Mouse (Mus musculus): ENCODE data around the gene Mrm3. TPM values are rescaled to one million over a fixed set of nuclear protein-coding genes. Genes with fewer than 3 reads are reported as not detected.

Gene Mrm3
- polyA plus RNA-seq, 1 experiment from 2014 or later = 29.9 TPM

DNA sequence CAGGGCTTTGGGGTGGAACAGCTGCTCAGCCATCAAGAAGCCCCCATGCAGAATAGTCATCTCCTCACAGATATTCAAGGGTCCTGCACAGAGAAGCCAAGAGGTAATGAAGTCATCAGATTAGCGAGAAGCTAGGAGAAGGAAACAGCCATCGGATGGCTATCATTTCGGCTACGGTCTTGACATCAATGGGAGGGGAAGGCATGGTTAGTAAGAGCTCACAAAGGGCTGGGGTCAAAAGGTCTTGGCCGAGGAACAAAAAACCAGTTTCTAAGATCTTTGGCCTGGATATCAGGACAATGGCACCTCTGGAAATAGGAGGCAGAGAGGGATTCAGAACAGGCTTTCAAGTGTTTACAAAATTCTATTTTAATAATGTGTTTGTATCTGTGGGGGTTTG, 29.7 kb upstream of the Mrm3 start:
- H3K4me2 ChIP-seq (ENCODE audit: low read length) = no peak overlapping the region
- H3K27ac ChIP-seq (ENCODE audit: low read depth) = no peak overlapping the region
- H3K9ac ChIP-seq (ENCODE audit: low read length) = no peak overlapping the region
- peaks cover 15% of the 10 kb centered on the region for H3K4me1 ChIP-seq (replicated peaks; ENCODE audit: control insufficient read depth, insufficient read depth, low read length)
- H3K27me3 ChIP-seq (replicated peaks; ENCODE audit: control insufficient read depth, insufficient read depth, low read length) = no peaks in the 10 kb centered on the region
- DNase-seq (ENCODE audit: low spot score) (no peak), ATAC-seq (replicated peaks; ENCODE audit: low FRiP score, low TSS enrichment, low read depth) (no peak)
- 83% methylated on average over 5 of the region's 5 CpGs for WGBS
- no peak overlapping the region for H3K4me3 ChIP-seq (ENCODE audit: low read depth, low read length)
- H3K9me3 ChIP-seq (ENCODE audit: control insufficient read depth, low read length) = no peaks in the 10 kb centered on the region
- peaks cover 45% of the 10 kb centered on the region for H3K36me3 ChIP-seq (ENCODE audit: control insufficient read depth, insufficient read depth, low read length)

DNA sequence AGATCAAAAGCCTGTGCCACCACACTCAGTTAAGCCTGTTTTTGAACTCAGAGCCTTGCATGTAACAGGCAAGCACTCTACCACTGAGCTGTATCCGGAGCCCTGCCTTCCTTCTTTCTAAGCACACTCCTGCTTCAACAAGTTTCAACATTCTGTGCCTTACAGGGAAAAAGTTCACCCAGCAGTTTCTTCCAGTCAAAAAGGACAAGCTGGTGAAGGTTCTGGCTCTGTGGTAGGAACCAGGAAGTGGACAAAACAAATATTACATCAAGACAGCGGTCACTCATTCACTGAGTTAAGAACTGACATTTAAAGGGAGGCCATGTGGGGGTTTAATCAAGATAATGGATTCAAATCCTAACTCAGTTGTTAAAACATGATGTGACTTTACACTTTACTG, 28.5 kb upstream of the Mrm3 start:
- ATAC-seq (replicated peaks; ENCODE audit: low FRiP score, low TSS enrichment, low read depth) = no peak
- Histone ChIP-seq H3K9ac (ENCODE audit: low read length) (no peak overlapping the region), H3K27ac (ENCODE audit: low read depth) (no peak overlapping the region), H3K27me3 (replicated peaks; ENCODE audit: control insufficient read depth, insufficient read depth, low read length) (no peaks in the 10 kb centered on the region), H3K9me3 (ENCODE audit: control insufficient read depth, low read length) (no peaks in the 10 kb centered on the region), H3K4me3 (ENCODE audit: low read depth, low read length) (no peak overlapping the region), H3K4me1 (replicated peaks; ENCODE audit: control insufficient read depth, insufficient read depth, low read length) (peaks cover 15% of the 10 kb centered on the region), H3K4me2 (ENCODE audit: low read length) (no peak overlapping the region), H3K36me3 (ENCODE audit: control insufficient read depth, insufficient read depth, low read length) (peaks cover 41% of the 10 kb centered on the region)
- DNase-seq (ENCODE audit: low spot score) = no peak
- 88% methylated on average over 2 of the region's 2 CpGs for WGBS

GRCm38 (mm10) chr11:76216049-76216540, 27.4 kb upstream of the Mrm3 start:
- no peak overlapping the region; the same call in 1 of the 2 replicates for H3K9ac ChIP-seq (ENCODE audit: low read length)
- ATAC-seq (replicated peaks; ENCODE audit: low FRiP score, low TSS enrichment, low read depth) (no peak), DNase-seq (ENCODE audit: low spot score) (no peak)
- H3K36me3 ChIP-seq (ENCODE audit: control insufficient read depth, insufficient read depth, low read length) = peaks cover 39% of the 10 kb centered on the region
- H3K27ac ChIP-seq (ENCODE audit: low read depth) = 0 out of 2 replicates have a peak overlapping the region, but pooled peaks have one; percentile 92
- H3K9me3 ChIP-seq (ENCODE audit: control insufficient read depth, low read length) = no peaks in the 10 kb centered on the region
- H3K4me2 ChIP-seq (ENCODE audit: low read length) = peak overlapping the region; percentile 71
- no peaks in the 10 kb centered on the region for H3K27me3 ChIP-seq (replicated peaks; ENCODE audit: control insufficient read depth, insufficient read depth, low read length)
- WGBS = 89% methylated on average over 5 of the region's 5 CpGs
- peak overlapping the region; percentile 90; the same call in 1 of the 2 replicates for H3K4me3 ChIP-seq (ENCODE audit: low read depth, low read length)
- peaks cover 15% of the 10 kb centered on the region for H3K4me1 ChIP-seq (replicated peaks; ENCODE audit: control insufficient read depth, insufficient read depth, low read length)

- H3K9me3 ChIP-seq (ENCODE audit: control insufficient read depth, low read length) = no peaks in the 10 kb centered on the region
- H3K36me3 ChIP-seq (ENCODE audit: control insufficient read depth, insufficient read depth, low read length) = peaks cover 44% of the 10 kb centered on the region
- peak; percentile 17 for ATAC-seq (replicated peaks; ENCODE audit: low FRiP score, low TSS enrichment, low read depth)
- peaks cover 15% of the 10 kb centered on the region for H3K4me1 ChIP-seq (replicated peaks; ENCODE audit: control insufficient read depth, insufficient read depth, low read length)
- DNase-seq (ENCODE audit: low spot score) = no peak
- H3K4me3 ChIP-seq (ENCODE audit: low read depth, low read length) = peak overlapping the region; percentile 90
- H3K9ac ChIP-seq (ENCODE audit: low read length) = peak overlapping the region; percentile 97
- WGBS = 3% methylated on average over 33 of the region's 33 CpGs
- H3K27me3 ChIP-seq (replicated peaks; ENCODE audit: control insufficient read depth, insufficient read depth, low read length) = no peaks in the 10 kb centered on the region
- H3K27ac ChIP-seq (ENCODE audit: low read depth) = peak overlapping the region; percentile 92
- H3K4me2 ChIP-seq (ENCODE audit: low read length) = peak overlapping the region; percentile 71
Measured at GRCm38 (mm10) chr11:76216681-76217389, 26.7 kb upstream of the Mrm3 start.

DNA sequence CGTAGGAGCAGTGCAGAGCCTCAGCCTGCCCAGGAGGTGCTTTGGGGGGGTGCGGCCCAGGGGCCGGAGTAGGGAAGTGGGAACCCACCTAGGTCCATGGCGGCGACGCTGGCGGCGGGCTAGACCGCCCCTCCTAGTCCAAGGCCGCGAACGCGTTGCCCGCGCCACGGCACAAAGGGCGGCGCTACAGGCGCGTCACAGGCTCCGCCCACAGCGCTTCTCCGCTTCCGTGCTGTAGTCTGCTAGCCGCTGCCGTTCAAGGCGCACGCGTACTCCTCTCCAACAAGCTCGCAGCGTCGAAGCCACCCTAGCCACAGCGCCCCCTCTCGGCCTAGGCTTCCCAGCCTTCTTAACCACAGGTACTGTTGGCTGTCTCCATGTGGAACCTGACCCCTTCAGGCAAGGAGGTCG, 26.1 kb upstream of the Mrm3 start, which contains the start of the genes Dbil5 and Gemin4:
TSS of gene Dbil5 (plus strand) at position 219 of the 411 bp plus-strand sequence.
TSS of gene Gemin4 (minus strand) at position 275 of the 411 bp plus-strand sequence.
- Histone ChIP-seq H3K27ac (ENCODE audit: low read depth) (peak within 1 kb of the TSS; percentile 92), H3K36me3 (ENCODE audit: control insufficient read depth, insufficient read depth, low read length) (peaks cover 43% of the 10 kb centered on the region), H3K27me3 (replicated peaks; ENCODE audit: control insufficient read depth, insufficient read depth, low read length) (no peaks in the 10 kb centered on the region), H3K9me3 (ENCODE audit: control insufficient read depth, low read length) (no peaks in the 10 kb centered on the region), H3K4me2 (ENCODE audit: low read length) (peak within 1 kb of the TSS; percentile 71), H3K4me1 (replicated peaks; ENCODE audit: control insufficient read depth, insufficient read depth, low read length) (peaks cover 15% of the 10 kb centered on the region), H3K4me3 (ENCODE audit: low read depth, low read length) (peak within 1 kb of the TSS; percentile 90), H3K9ac (ENCODE audit: low read length) (peak within 1 kb of the TSS; percentile 97)
- under 1% methylated on average over 35 of the region's 35 CpGs for WGBS
- ATAC-seq (replicated peaks; ENCODE audit: low FRiP score, low TSS enrichment, low read depth) (peak; percentile 97), DNase-seq (ENCODE audit: low spot score) (peak; percentile 99)

GRCm38 (mm10) chr11:76224631-76225030, 18.9 kb upstream of the Mrm3 start:
- ATAC-seq (replicated peaks; ENCODE audit: low FRiP score, low TSS enrichment, low read depth) (no peak), DNase-seq (ENCODE audit: low spot score) (no peak)
- no peak overlapping the region for H3K4me3 ChIP-seq (ENCODE audit: low read depth, low read length)
- H3K4me2 ChIP-seq (ENCODE audit: low read length) = no peak overlapping the region
- H3K36me3 ChIP-seq (ENCODE audit: control insufficient read depth, insufficient read depth, low read length) = peaks cover 66% of the 10 kb centered on the region
- H3K9ac ChIP-seq (ENCODE audit: low read length) = no peak overlapping the region
- no peaks in the 10 kb centered on the region for H3K27me3 ChIP-seq (replicated peaks; ENCODE audit: control insufficient read depth, insufficient read depth, low read length)
- H3K4me1 ChIP-seq (replicated peaks; ENCODE audit: control insufficient read depth, insufficient read depth, low read length) = no peaks in the 10 kb centered on the region
- no peaks in the 10 kb centered on the region for H3K9me3 ChIP-seq (ENCODE audit: control insufficient read depth, low read length)
- H3K27ac ChIP-seq (ENCODE audit: low read depth) = no peak overlapping the region
- WGBS = 96% methylated on average over 5 of the region's 5 CpGs

- peaks cover 62% of the 10 kb centered on the region for H3K36me3 ChIP-seq (ENCODE audit: control insufficient read depth, insufficient read depth, low read length)
Measured at GRCm38 (mm10) chr11:76225051-76225450, 18.5 kb upstream of the Mrm3 start.

DNA sequence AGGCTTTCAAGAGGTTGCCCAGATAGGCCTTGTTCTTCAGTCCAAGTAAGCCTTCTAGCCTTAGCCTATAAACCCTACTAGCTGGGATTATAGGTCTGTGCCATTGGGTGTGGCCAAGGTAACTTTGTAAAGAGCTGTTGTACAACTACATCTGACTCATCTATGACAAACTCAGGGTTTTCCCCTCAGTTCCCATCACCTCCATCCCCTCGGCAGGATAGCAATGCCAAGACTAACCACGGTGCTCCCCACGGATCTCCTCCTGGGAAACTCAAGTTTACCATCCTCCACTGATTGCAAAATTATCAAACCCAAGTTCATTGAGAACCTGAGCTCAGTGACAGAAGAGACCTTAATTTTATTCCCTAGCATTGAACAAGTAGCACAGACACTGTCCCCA, 7.4 kb upstream of the Mrm3 start:
- H3K9me3 ChIP-seq (ENCODE audit: control insufficient read depth, low read length) = no peaks in the 10 kb centered on the region
- H3K4me2 ChIP-seq (ENCODE audit: low read length) = no peak overlapping the region
- DNase-seq (ENCODE audit: low spot score) = no peak
- H3K27ac ChIP-seq (ENCODE audit: low read depth) = no peak overlapping the region
- WGBS = 93% methylated on average over 3 of the region's 3 CpGs
- no peaks in the 10 kb centered on the region for H3K27me3 ChIP-seq (replicated peaks; ENCODE audit: control insufficient read depth, insufficient read depth, low read length)
- no peak overlapping the region for H3K9ac ChIP-seq (ENCODE audit: low read length)
- no peak for ATAC-seq (replicated peaks; ENCODE audit: low FRiP score, low TSS enrichment, low read depth)
- H3K4me3 ChIP-seq (ENCODE audit: low read depth, low read length) = no peak overlapping the region
- peaks cover 81% of the 10 kb centered on the region for H3K36me3 ChIP-seq (ENCODE audit: control insufficient read depth, insufficient read depth, low read length)
- H3K4me1 ChIP-seq (replicated peaks; ENCODE audit: control insufficient read depth, insufficient read depth, low read length) = no peaks in the 10 kb centered on the region

More at GRCm38 (mm10) chr11:76225051-76225450, 18.5 kb upstream of the Mrm3 start:
- ATAC-seq (replicated peaks; ENCODE audit: low FRiP score, low TSS enrichment, low read depth) (no peak), DNase-seq (ENCODE audit: low spot score) (no peak)
- Histone ChIP-seq H3K4me3 (ENCODE audit: low read depth, low read length) (no peak overlapping the region), H3K27me3 (replicated peaks; ENCODE audit: control insufficient read depth, insufficient read depth, low read length) (no peaks in the 10 kb centered on the region), H3K9ac (ENCODE audit: low read length) (no peak overlapping the region), H3K9me3 (ENCODE audit: control insufficient read depth, low read length) (no peaks in the 10 kb centered on the region), H3K27ac (ENCODE audit: low read depth) (no peak overlapping the region), H3K4me2 (ENCODE audit: low read length) (no peak overlapping the region), H3K4me1 (replicated peaks; ENCODE audit: control insufficient read depth, insufficient read depth, low read length) (no peaks in the 10 kb centered on the region)

DNA sequence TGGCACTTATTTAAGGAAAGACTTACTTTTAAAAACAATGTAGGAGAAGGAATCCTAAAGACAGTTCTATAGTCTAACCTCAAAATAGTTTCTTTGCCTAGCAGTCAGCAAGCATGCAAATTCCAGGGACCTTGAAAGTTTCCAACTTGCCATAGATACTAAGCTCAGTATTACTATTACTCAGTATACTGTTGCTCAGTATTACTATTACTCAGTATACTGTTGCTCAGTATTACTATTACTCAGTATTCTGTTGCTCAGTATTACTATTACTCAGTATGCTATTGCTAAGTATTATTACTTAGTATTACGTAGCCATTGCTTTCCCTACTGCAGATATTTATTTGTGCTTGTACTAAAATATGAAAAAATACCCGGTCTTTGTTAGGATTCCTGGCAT, 3.8 kb upstream of the Mrm3 start:
- Histone ChIP-seq H3K4me1 (replicated peaks; ENCODE audit: control insufficient read depth, insufficient read depth, low read length) (peaks cover 10% of the 10 kb centered on the region; the same call in 1 of the 2 replicates), H3K27me3 (replicated peaks; ENCODE audit: control insufficient read depth, insufficient read depth, low read length) (no peaks in the 10 kb centered on the region), H3K9me3 (ENCODE audit: control insufficient read depth, low read length) (no peaks in the 10 kb centered on the region), H3K4me3 (ENCODE audit: low read depth, low read length) (no peak overlapping the region), H3K9ac (ENCODE audit: low read length) (no peak overlapping the region), H3K27ac (ENCODE audit: low read depth) (no peak overlapping the region), H3K4me2 (ENCODE audit: low read length) (no peak overlapping the region), H3K36me3 (ENCODE audit: control insufficient read depth, insufficient read depth, low read length) (peaks cover 46% of the 10 kb centered on the region)
- no peak for ATAC-seq (replicated peaks; ENCODE audit: low FRiP score, low TSS enrichment, low read depth)
- DNase-seq (ENCODE audit: low spot score) = no peak
- 93% methylated on average over 2 of the region's 2 CpGs for WGBS

Measured in intestine, embryonic 14.5 days (tissue).